Mouse (Mus musculus): ENCODE data around the gene Fars2.

- TF ChIP-seq CTCF (IDR thresholded peaks at IDR 0.05; ENCODE audit: borderline replicate concordance, insufficient read depth, low read depth, low read length): no peak
- no peak for TF ChIP-seq POLR2A (IDR thresholded peaks at IDR 0.05; ENCODE audit: borderline replicate concordance, insufficient read depth, low read length)
These were observed 144.1 kb downstream of the Fars2 start for GRCm38 (mm10) chr13:36261299-36261698.
